Mouse (Mus musculus) embryo, embryonic 10 days (tissue): Measurements from ENCODE around the gene Adal.
"Not testable (repeated sequence)": the region's sequence is repeated elsewhere in the genome, so short reads cannot be mapped to it uniquely, and the experiment has no call there.

Experiments used
- DNase-seq: peaks from one replicate; pipeline ENCODE4 v3.0.0-alpha.2; 2015; ENCODE audit warnings: low spot score

Gene Adal

GRCm38 (mm10) chr2:121140018-121140882 lies at the start of gene Adal, which contains the start of gene Lcmt2:
Gene Adal (plus strand): TSS chr2:121140428.
Gene Lcmt2 (minus strand): TSS chr2:121140653.
- DNase-seq: peak; percentile 93

- peak; percentile 71 for DNase-seq
Measured at GRCm38 (mm10) chr2:121102051-121102450, 38.2 kb upstream of the Adal start.

GRCm38 (mm10) chr2:121105940-121106339 lies 34.3 kb upstream of the Adal start:
- DNase-seq: no peak

- DNase-seq: no peak
Measured at GRCm38 (mm10) chr2:121109695-121110094, 30.5 kb upstream of the Adal start, which contains the start of gene Tgm7. Gene Tgm7 (minus strand): TSS chr2:121109795.

- DNase-seq: no peak
Measured at GRCm38 (mm10) chr2:121115418-121115817, 24.8 kb upstream of the Adal start.

- DNase-seq: no peak
Measured at GRCm38 (mm10) chr2:121119260-121119659, 21.0 kb upstream of the Adal start.

GRCm38 (mm10) chr2:121126302-121126701 lies 13.9 kb upstream of the Adal start:
- not testable (repeated sequence) for DNase-seq

GRCm38 (mm10) chr2:121127536-121127935 lies 12.7 kb upstream of the Adal start:
- no peak for DNase-seq

GRCm38 (mm10) chr2:121128865-121129620 lies 11.2 kb upstream of the Adal start:
- DNase-seq: no peak

GRCm38 (mm10) chr2:121132822-121133221 lies 7.4 kb upstream of the Adal start:
- no peak for DNase-seq

GRCm38 (mm10) chr2:121137371-121137770 lies 2.9 kb upstream of the Adal start:
- DNase-seq: no peak

GRCm38 (mm10) chr2:121139266-121140017 lies 786 bp upstream of the Adal start:
- no peak for DNase-seq

GRCm38 (mm10) chr2:121141216-121142035 lies 1.2 kb downstream of the Adal start:
- no peak for DNase-seq

- no peak for DNase-seq
Measured at GRCm38 (mm10) chr2:121142415-121142814, 2.2 kb downstream of the Adal start.

- DNase-seq: no peak
Measured at GRCm38 (mm10) chr2:121149679-121150078, 9.5 kb downstream of the Adal start.

- DNase-seq: peak; percentile 13
Measured at GRCm38 (mm10) chr2:121153100-121153499, 12.9 kb downstream of the Adal start.

- no peak for DNase-seq
Measured at GRCm38 (mm10) chr2:121169173-121169572, 28.9 kb downstream of the Adal start.

GRCm38 (mm10) chr2:121169902-121170301 lies 29.7 kb downstream of the Adal start:
- DNase-seq: peak; percentile 7

- peak; percentile 65 for DNase-seq
Measured at GRCm38 (mm10) chr2:121170481-121170971, 30.3 kb downstream of the Adal start, which contains the start of gene Tubgcp4. Gene Tubgcp4 (plus strand): TSS chr2:121170654.

- DNase-seq: peak; percentile 95
Measured at GRCm38 (mm10) chr2:121170980-121171742, 30.9 kb downstream of the Adal start, which contains the start of gene Zscan29. Gene Zscan29 (minus strand): TSS chr2:121171125.
